Comparison of ENCODE assay signal across 7 mouse cellular contexts in the genomic region with DNA sequence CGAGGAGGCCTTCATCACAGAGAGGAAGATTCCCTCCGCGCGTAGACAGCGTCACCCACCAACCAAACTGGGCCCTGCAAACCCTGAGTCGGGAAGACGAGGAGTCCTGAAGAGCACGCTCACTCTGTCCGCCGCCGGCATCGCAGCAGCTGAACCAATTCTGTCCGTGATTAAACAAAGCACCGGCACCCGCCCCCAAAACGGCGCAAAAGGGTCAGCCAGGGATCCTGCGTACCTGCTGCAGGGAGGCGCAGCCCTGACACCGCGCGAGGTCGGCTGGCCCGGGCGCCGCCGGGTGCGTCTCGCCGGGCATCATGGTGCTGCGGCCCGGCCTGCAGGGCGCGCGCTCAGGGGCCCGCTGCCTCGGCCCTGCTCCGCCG. TPM values are rescaled to one million over a fixed set of nuclear protein-coding genes. Genes with fewer than 3 reads are reported as not detected.
A peak's percentile ranks its signal among the peaks of the same experiment; 100 is the strongest.
DNase-seq lines count a peak whose midpoint lies in the region; ATAC-seq and TF ChIP-seq lines count a peak whose summit lies in the region.

A gene (minus strand): TSS at position 353 of the 380 bp plus-strand sequence.

- no peak for DNase-seq in spleen, adult 2 months (ENCODE audit: low read depth in 1 of 2, low spot score in 2 of 2)
- no peak for DNase-seq in spleen, postnatal 4 days (ENCODE audit: low spot score in 2 of 2)
- no peak for DNase-seq in gastrocnemius, postnatal 14 days
- no peak for DNase-seq in natural killer cell, adult 2 months (ENCODE audit: low spot score in 2 of 2)

- intact Hi-C loops in gastrocnemius, postnatal 14 days (cut with DNase I; ENCODE audit: low total_unique reads) = no loop called here

- H3K9me3 ChIP-seq in intestine, embryonic 16.5 days (ENCODE audit: control insufficient read depth, low read length) = no peaks in the 10 kb centered on the region

- H3K9ac ChIP-seq in intestine, embryonic 16.5 days (ENCODE audit: low read depth, low read length) = peak within 1 kb of the TSS; percentile 91

- peak; percentile 45 for ATAC-seq in intestine, embryonic 16.5 days
- peak; percentile 7; the same call in 1 of the 2 replicates for ATAC-seq in megakaryocyte progenitor cell, adult 5-6 weeks (replicated peaks; ENCODE audit: poor library complexity)

- WGBS in spleen, adult 2 months = 1% methylated on average over 36 of the region's 39 CpGs
- under 1% methylated on average over 39 of the region's 39 CpGs for WGBS in intestine, embryonic 16.5 days

- no peaks in the 10 kb centered on the region for H3K36me3 ChIP-seq in spleen, adult 2 months (ENCODE audit: control insufficient read depth, insufficient read depth, low read length)
- H3K36me3 ChIP-seq in intestine, embryonic 16.5 days (ENCODE audit: control insufficient read depth, insufficient read depth, low read length) = no peaks in the 10 kb centered on the region

- H3K4me3 ChIP-seq in spleen, adult 2 months (ENCODE audit: extremely low read depth, insufficient read depth, insufficient read length) = peak within 1 kb of the TSS; percentile 79
- peak within 1 kb of the TSS; percentile 90 for H3K4me3 ChIP-seq in brown adipose tissue, adult 24 weeks (ENCODE audit: insufficient read depth, low read depth, low read length)
- peak within 1 kb of the TSS; percentile 89 for H3K4me3 ChIP-seq in intestine, embryonic 16.5 days (ENCODE audit: low read length)

- H3K4me2 ChIP-seq in intestine, embryonic 16.5 days (ENCODE audit: low read depth, low read length) = peak within 1 kb of the TSS; percentile 69

- no peak for TF ChIP-seq POLR2A in spleen, adult 2 months (IDR thresholded peaks at IDR 0.05; ENCODE audit: low read depth, low read length)

- H3K27ac ChIP-seq in spleen, adult 2 months (ENCODE audit: insufficient read depth, low read length) = peak within 1 kb of the TSS; percentile 98
- peak within 1 kb of the TSS; percentile 99 for H3K27ac ChIP-seq in brown adipose tissue, adult 24 weeks (replicated peaks; ENCODE audit: low read depth, low read length)
- peak within 1 kb of the TSS; percentile 92 for H3K27ac ChIP-seq in intestine, embryonic 16.5 days (ENCODE audit: low read length)

- peaks cover 5% of the 10 kb centered on the region; the same call in 1 of the 2 replicates for H3K4me1 ChIP-seq in spleen, adult 2 months (ENCODE audit: control insufficient read depth, insufficient read depth, insufficient read length)
- H3K4me1 ChIP-seq in brown adipose tissue, adult 24 weeks (ENCODE audit: control insufficient read depth, insufficient read depth, insufficient read length, low read length) = peaks cover 16% of the 10 kb centered on the region
- H3K4me1 ChIP-seq in intestine, embryonic 16.5 days (ENCODE audit: control insufficient read depth, insufficient read depth, low read length) = peaks cover 13% of the 10 kb centered on the region

- no peak for TF ChIP-seq CTCF in spleen, adult 2 months (IDR thresholded peaks at IDR 0.05; ENCODE audit: extremely low read depth, insufficient read depth, insufficient read length, insufficient replicate concordance)

- H3K27me3 ChIP-seq in spleen, adult 2 months (ENCODE audit: control insufficient read depth, insufficient read depth, low read length) = no peaks in the 10 kb centered on the region
- no peaks in the 10 kb centered on the region for H3K27me3 ChIP-seq in intestine, embryonic 16.5 days (replicated peaks; ENCODE audit: control insufficient read depth, insufficient read depth, low read length)

RNA-seq across cellular contexts. Expression of the gene that starts here (rescaled TPM):
- 20.4 and 21.4 TPM in 2 replicates for polyA plus RNA-seq in spleen, adult 2 months (2012; rRNA removed)
- polyA plus RNA-seq in brown adipose tissue, adult 24 weeks (2012; ENCODE audit: insufficient read depth, insufficient read length, missing spikeins) = 5.4 and 5.6 TPM in 2 replicates
- total RNA-seq in gastrocnemius, postnatal 14 days (2021) = 10 to 100 TPM; 16.3 to 17.9 TPM
- 8.3 and 10.7 TPM in 2 replicates for polyA plus RNA-seq in intestine, embryonic 16.5 days (2015; fragmentation: Nextera tagmentation; extraction: Ambion mirVana)
- total RNA-seq in megakaryocyte progenitor cell, adult 5-6 weeks (2015) = 30.7 and 30.9 TPM in 2 replicates
- total RNA-seq in megakaryocyte progenitor cell, adult 5-6 weeks (2017) = 17.7 and 19.7 TPM in 2 replicates
